Mouse (Mus musculus) hindbrain, embryonic 11.5 days (tissue): ENCODE data around the gene Bcl9. TPM values are rescaled to one million over a fixed set of nuclear protein-coding genes. Genes with fewer than 3 reads are reported as not detected.

Source experiments
- ATAC-seq: fragments of 200-750 bp; cut with Nextera tagmentation; 2 replicates; pipeline ENCODE4 v1.8.0; 2017; ENCODE audit warnings: mild to moderate bottlenecking, moderate TSS enrichment, moderate library complexity; ENCODE audit not compliant: low FRiP score
- DNase-seq: peaks from one replicate; pipeline ENCODE4 v3.0.0-alpha.2; 2015; ENCODE audit warnings: low spot score
- H3K27ac ChIP-seq: fragments of 300-500 bp; sonication (generic); 2 replicates; pipeline ENCODE4 v1.5.1; 2014; ENCODE audit warnings: mild to moderate bottlenecking, low read depth, low read length
- H3K27me3 ChIP-seq: fragments of 300-500 bp; sonication (generic); 2 replicates; pipeline ENCODE4 v1.6.1; 2014; ENCODE audit warnings: mild to moderate bottlenecking, low read length, moderate library complexity, mixed read lengths; ENCODE audit not compliant: control insufficient read depth, insufficient read depth
- H3K36me3 ChIP-seq: fragments of 300-500 bp; sonication (generic); 2 replicates; pipeline ENCODE4 v1.6.1; 2014; ENCODE audit warnings: mild to moderate bottlenecking, low read length, moderate library complexity, mixed read lengths; ENCODE audit not compliant: control insufficient read depth, insufficient read depth
- H3K4me1 ChIP-seq: fragments of 300-500 bp; sonication (generic); replicated peaks from 2 replicates; pipeline ENCODE4 v1.6.1; 2014; ENCODE audit warnings: low read length, mixed read lengths; ENCODE audit not compliant: control insufficient read depth, insufficient read depth
- H3K4me2 ChIP-seq: fragments of 300-500 bp; sonication (generic); replicated peaks from 2 replicates; pipeline ENCODE4 v1.6.1; 2014; ENCODE audit warnings: mild to moderate bottlenecking, low read depth, low read length
- H3K4me3 ChIP-seq: fragments of 300-500 bp; sonication (generic); 2 replicates; pipeline ENCODE4 v1.5.1; 2014; ENCODE audit warnings: low read depth, low read length
- H3K9ac ChIP-seq: fragments of 300-500 bp; sonication (generic); 2 replicates; pipeline ENCODE4 v1.6.1; 2014; ENCODE audit warnings: low read depth, low read length
- H3K9me3 ChIP-seq: fragments of 300-500 bp; sonication (generic); 2 replicates; pipeline ENCODE4 v1.6.1; 2016; ENCODE audit warnings: low read length; ENCODE audit not compliant: control insufficient read depth
- WGBS: fragments of 180-500 bp; shearing (Covaris S2); extraction: QIAGEN DNeasy Blood & Tissue Kit; methylation state at CpG from one replicate; pipeline ENCODE4 v1.1.7; 2014; 5-methylcytosine and 5-hydroxymethylcytosine counted together
- polyA plus RNA-seq: library from polyadenylated mRNA; unstranded; fragments of >200 nt; fragmentation: Nextera tagmentation; extraction: Ambion mirVana; gene quantifications from 2 replicates; pipeline ENCODE4 v1.2.1, GENCODE M21; 2014

The Bcl9 gene
- polyA plus RNA-seq, 1 experiment from 2014 or later: 72.3 TPM

DNA sequence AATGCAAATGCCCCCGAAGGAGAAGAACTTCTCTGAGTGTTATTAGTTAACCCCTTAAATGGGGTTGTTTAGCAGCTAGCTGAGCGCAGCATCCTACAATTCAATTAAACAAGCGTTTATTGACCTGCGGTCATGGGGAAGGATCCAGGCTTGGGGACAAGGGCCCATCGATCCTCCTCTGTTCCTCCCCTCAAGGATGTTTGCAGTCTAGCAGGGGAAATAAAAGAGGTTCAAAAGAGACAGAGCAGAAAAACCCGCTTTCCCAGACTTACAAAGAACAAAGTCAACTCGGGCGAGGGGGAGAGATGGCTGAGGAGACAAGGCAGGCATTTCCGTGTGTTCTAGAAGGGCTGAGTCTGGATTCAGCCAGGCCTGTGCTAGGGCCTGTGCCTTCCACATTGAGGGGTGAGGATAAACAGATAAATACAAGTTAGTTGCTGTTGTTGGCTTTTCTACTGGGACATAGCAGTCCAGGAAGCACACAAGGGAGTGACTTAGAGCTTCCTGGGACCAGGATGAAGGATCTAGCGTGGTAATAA lies 55.0 kb downstream of the Bcl9 start:
- H3K27ac ChIP-seq: no peak overlapping the region
- DNase-seq (no peak), ATAC-seq (no peak)
- H3K9me3 ChIP-seq: no peaks in the 10 kb centered on the region
- H3K4me2 ChIP-seq: no peak overlapping the region
- no peak overlapping the region for H3K4me3 ChIP-seq
- no peak overlapping the region for H3K9ac ChIP-seq
- no peaks in the 10 kb centered on the region for H3K27me3 ChIP-seq
- WGBS: 43% methylated on average over 10 of the region's 10 CpGs
- H3K36me3 ChIP-seq: no peaks in the 10 kb centered on the region
- no peaks in the 10 kb centered on the region for H3K4me1 ChIP-seq

DNA sequence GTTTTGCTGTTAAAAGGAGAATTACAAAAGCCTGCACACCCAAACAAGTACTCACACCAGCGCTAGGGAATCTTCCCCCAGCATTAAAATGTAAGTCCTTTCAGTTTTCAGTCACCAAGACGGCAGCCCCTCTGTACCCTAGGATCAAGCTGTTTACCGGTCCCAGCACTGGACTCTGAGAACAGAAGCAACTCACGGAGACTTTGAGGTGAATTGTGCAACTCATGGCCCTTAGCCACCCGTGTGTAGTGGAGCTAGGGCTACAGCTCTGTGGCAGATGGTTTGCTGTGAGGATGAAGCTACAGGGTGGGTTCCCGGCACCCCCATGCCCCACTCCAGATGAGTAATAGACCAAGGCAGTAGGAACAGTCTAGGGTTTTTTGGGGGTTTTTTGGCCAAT lies 55.9 kb downstream of the Bcl9 start:
- H3K36me3 ChIP-seq: no peaks in the 10 kb centered on the region
- H3K4me3 ChIP-seq: no peak overlapping the region
- DNase-seq (no peak), ATAC-seq (no peak)
- H3K9ac ChIP-seq: no peak overlapping the region
- no peaks in the 10 kb centered on the region for H3K4me1 ChIP-seq
- H3K27ac ChIP-seq: no peak overlapping the region
- H3K27me3 ChIP-seq: no peaks in the 10 kb centered on the region
- WGBS: 59% methylated on average over 6 of the region's 6 CpGs
- H3K9me3 ChIP-seq: no peaks in the 10 kb centered on the region
- no peak overlapping the region for H3K4me2 ChIP-seq

DNA sequence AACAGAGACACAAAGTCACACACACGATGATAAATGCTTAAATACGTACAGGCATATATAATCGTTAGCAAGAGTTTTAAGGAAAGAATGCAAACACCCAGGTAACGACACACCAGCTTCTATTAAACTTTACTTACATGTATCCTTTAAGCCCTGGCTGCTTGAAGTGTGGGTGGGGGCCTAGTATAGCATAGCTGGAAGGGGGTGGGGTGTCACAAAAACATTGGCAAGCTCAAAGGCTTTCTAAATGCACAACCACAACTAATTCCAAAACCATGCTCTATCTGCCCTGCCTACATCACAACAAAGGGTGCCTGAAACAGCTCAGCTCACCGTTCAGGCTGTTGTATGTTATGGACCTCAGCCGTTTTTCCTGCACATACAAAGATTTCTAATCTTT lies 57.9 kb downstream of the Bcl9 start:
- no peak for DNase-seq
- no peaks in the 10 kb centered on the region for H3K27me3 ChIP-seq
- no peak overlapping the region for H3K9ac ChIP-seq
- no peak overlapping the region for H3K27ac ChIP-seq
- no peak for ATAC-seq
- H3K9me3 ChIP-seq: no peaks in the 10 kb centered on the region
- H3K4me3 ChIP-seq: no peak overlapping the region
- no peak overlapping the region for H3K4me2 ChIP-seq
- no peaks in the 10 kb centered on the region for H3K4me1 ChIP-seq
- WGBS: 95% methylated on average over 6 of the region's 6 CpGs
- no peaks in the 10 kb centered on the region for H3K36me3 ChIP-seq

DNA sequence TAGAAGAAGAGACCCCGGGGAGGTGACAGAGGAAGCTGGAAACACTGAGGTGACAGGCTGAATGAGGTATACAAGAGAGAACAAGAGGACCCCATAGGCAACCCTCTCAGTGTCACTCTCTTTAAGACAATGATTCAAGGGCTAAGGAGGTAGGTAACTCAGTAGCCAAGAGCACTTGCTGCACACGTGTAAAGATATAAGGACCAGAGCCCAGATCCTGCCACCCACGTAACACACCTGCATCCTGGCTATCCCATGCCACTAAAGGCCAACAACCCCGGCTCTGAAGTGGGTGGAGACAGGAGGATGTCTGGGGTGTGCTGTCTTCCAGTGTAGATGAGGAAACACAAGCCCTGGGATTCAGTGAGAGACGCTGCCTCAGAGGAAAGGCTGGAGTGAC lies 58.4 kb downstream of the Bcl9 start:
- no peaks in the 10 kb centered on the region for H3K4me1 ChIP-seq
- no peaks in the 10 kb centered on the region for H3K36me3 ChIP-seq
- ATAC-seq (no peak), DNase-seq (no peak)
- 83% methylated on average over 5 of the region's 5 CpGs for WGBS
- no peak overlapping the region for H3K4me2 ChIP-seq
- H3K27me3 ChIP-seq: no peaks in the 10 kb centered on the region
- H3K4me3 ChIP-seq: no peak overlapping the region
- H3K27ac ChIP-seq: no peak overlapping the region
- H3K9ac ChIP-seq: no peak overlapping the region
- no peaks in the 10 kb centered on the region for H3K9me3 ChIP-seq

DNA sequence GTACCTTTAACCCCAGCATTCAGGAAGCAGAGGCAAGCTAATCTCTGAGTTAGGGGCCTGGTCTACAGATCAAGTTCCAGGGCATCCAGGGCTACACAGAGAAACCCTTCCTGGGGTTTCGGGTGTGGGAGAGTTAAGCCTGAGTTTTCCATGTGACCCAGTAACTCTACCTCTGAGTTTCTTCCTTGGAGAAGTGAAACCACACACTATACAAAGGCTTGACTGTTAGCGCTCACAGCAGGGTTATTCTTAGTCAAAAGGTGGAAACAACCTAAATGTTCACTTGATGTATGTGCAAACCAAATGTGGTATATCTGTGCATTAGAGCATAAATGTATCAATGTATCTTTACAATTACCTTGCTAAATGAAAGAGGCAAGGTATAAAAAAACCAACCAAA lies 59.2 kb downstream of the Bcl9 start:
- ATAC-seq (no peak), DNase-seq (no peak)
- Histone ChIP-seq H3K4me3 (no peak overlapping the region), H3K27ac (no peak overlapping the region), H3K4me1 (no peaks in the 10 kb centered on the region), H3K4me2 (no peak overlapping the region), H3K9ac (no peak overlapping the region), H3K27me3 (no peaks in the 10 kb centered on the region), H3K9me3 (no peaks in the 10 kb centered on the region), H3K36me3 (no peaks in the 10 kb centered on the region)
- 78% methylated on average over 2 of the region's 2 CpGs for WGBS

DNA sequence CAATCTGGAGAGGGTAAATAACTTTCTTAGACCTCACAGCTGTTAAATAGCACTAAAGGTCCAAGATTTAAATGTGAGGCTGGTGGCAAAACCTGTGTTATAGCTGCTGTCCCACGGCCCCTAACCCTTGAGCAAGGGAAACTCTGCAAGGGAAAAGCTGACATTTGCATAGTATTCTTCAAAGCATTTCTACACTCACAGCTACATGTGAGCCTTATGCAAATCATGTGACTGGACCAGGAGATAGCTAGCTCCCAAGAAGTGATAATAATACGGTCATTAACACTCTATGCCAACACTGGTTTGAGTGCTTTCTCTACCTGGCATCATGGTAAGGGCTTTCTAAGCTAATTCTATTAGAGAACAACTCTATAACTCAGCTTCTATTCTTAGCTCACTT lies 60.3 kb downstream of the Bcl9 start:
- Histone ChIP-seq H3K9ac (no peak overlapping the region), H3K4me1 (no peaks in the 10 kb centered on the region), H3K27ac (no peak overlapping the region), H3K4me2 (no peak overlapping the region), H3K9me3 (no peaks in the 10 kb centered on the region), H3K27me3 (no peaks in the 10 kb centered on the region), H3K4me3 (no peak overlapping the region), H3K36me3 (no peaks in the 10 kb centered on the region)
- ATAC-seq (no peak), DNase-seq (no peak)
- WGBS: 100% methylated on average over 2 of the region's 2 CpGs

DNA sequence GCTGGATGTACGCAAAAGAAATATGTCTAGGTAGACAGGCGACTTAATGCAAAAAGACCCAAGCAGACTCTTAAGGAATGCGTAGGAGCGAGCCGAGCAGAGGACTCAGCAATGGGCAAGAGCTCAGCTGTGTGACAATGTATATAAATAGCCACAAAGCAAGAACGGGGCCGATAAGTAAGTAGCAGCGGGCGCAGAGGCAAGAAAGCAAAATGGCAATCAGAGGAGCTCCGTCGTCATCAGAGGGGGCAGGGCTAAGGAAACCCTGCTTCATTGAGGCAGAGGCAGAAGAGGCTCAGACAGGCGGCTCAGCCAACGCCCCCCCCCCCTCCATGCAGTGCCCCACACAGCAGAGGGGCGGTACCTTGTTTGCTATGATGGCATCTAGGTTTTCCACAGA lies 62.9 kb downstream of the Bcl9 start:
- 92% methylated on average over 14 of the region's 14 CpGs for WGBS
- no peaks in the 10 kb centered on the region for H3K36me3 ChIP-seq

DNA sequence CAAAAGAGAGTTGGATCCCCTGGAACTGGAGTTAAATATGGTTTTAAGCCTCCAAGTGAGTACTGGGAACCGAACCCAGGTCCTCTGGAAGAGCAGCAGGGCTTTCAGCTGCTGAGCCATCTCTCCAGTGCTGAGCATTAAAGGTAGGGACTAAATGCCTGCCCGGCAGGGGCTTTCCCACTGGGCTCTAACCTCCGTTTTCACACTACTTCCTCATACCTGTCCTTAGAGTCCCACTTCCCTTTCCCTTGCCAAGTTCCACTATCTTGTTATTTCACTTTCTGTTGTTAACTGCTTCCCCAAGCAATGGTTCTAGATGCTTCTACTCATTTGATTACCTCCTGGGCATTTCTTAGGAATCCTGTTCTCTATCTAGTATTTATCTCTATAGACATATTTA lies 65.4 kb downstream of the Bcl9 start:
- Histone ChIP-seq H3K27me3 (no peaks in the 10 kb centered on the region), H3K4me2 (no peak overlapping the region), H3K27ac (no peak overlapping the region), H3K9ac (no peak overlapping the region), H3K36me3 (no peaks in the 10 kb centered on the region), H3K9me3 (no peaks in the 10 kb centered on the region), H3K4me1 (0 out of 2 replicates have a peak, but pooled peaks cover 3% of the 10 kb centered on the region), H3K4me3 (no peak overlapping the region)
- 80% methylated on average over 3 of the region's 3 CpGs for WGBS
- no peak for DNase-seq
- ATAC-seq: no peak

More for the DNA sequence above, 62.9 kb downstream of the Bcl9 start:
- Histone ChIP-seq H3K27me3 (no peaks in the 10 kb centered on the region), H3K4me2 (no peak overlapping the region), H3K4me1 (no peaks in the 10 kb centered on the region), H3K27ac (no peak overlapping the region), H3K9me3 (no peaks in the 10 kb centered on the region), H3K9ac (no peak overlapping the region), H3K4me3 (no peak overlapping the region)
- DNase-seq (no peak), ATAC-seq (no peak)

DNA sequence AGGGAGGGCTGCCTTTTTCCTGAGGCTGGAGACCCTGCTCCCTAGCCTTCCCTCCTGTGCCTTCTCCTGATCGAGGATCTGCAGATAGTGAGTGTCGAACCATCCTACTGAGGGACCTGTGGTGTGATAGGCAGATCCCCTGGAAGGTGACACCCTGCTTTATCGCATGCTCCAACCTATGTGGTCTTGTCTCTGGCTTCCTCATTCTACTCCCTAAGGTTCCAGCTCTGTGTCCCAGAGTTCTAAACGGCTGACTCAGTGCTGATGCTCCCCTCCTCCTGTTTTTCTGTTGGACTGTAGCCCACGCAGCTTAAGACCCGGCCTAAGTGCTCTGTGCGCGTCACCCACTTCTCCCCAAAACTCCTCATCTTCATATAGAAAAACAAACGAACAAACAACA lies 65.9 kb downstream of the Bcl9 start:
- WGBS: 92% methylated on average over 9 of the region's 9 CpGs
- ATAC-seq: no peak
- Histone ChIP-seq H3K9ac (no peak overlapping the region), H3K4me1 (0 out of 2 replicates have a peak, but pooled peaks cover 3% of the 10 kb centered on the region), H3K4me2 (no peak overlapping the region), H3K27me3 (no peaks in the 10 kb centered on the region), H3K36me3 (no peaks in the 10 kb centered on the region), H3K27ac (no peak overlapping the region), H3K4me3 (no peak overlapping the region), H3K9me3 (no peaks in the 10 kb centered on the region)
- DNase-seq: no peak
